Mouse (Mus musculus) spleen, adult 2 months (tissue): ENCODE results near the gene Eppin.

Source experiments
- CTCF ChIP-seq: fragments of 200-500 bp; IDR thresholded peaks from 2 replicates; pipeline ENCODE4 v1.5.1; 2011; ENCODE audit warnings: mild to moderate bottlenecking, inconsistent platforms; ENCODE audit not compliant: insufficient read depth, insufficient read length, insufficient replicate concordance; ENCODE audit errors: extremely low read depth
- POLR2A ChIP-seq: fragments of 200-500 bp; IDR thresholded peaks from 2 replicates; pipeline ENCODE4 v1.6.1; 2011; ENCODE audit warnings: low read depth, low read length, inconsistent platforms

DNA sequence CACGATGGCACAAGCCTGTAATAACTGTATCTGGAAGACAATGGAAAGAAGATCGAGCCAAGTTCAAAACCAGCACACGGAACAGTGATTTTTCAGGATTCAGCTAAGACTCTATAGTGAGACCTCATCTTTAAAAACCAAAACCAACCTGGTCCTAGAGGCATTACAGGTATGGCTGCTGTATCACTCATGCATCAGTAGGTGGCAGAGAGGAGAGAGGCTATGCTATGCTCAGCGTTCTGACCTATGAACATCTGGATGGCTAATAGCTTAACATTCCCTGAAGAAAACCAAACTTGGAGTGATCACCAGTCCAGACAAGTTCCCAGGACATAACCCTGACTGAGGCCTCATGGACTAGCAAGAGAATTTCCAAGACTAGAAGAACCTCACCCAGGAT lies 28.4 kb upstream of the Eppin start:
- TF ChIP-seq CTCF: no peak
- no peak for TF ChIP-seq POLR2A
